Mouse (Mus musculus): ENCODE data around the gene Gm4763. TPM values are rescaled to one million over a fixed set of nuclear protein-coding genes. Genes with fewer than 3 reads are reported as not detected.

The Gm4763 gene
- polyA plus RNA-seq, 1 experiment from 2014 or later: not detected

- H3K9ac ChIP-seq (ENCODE audit: low read depth, low read length): no peak overlapping the region
- no peaks in the 10 kb centered on the region for H3K9me3 ChIP-seq (ENCODE audit: control insufficient read depth, low read length)
- H3K27me3 ChIP-seq (replicated peaks; ENCODE audit: control insufficient read depth, insufficient read depth, low read length): no peaks in the 10 kb centered on the region
- H3K27ac ChIP-seq (ENCODE audit: low read length): no peak overlapping the region
- 92% methylated on average over 23 of the region's 23 CpGs for WGBS
- H3K4me1 ChIP-seq (ENCODE audit: control insufficient read depth, insufficient read depth, low read length): no peaks in the 10 kb centered on the region
- no peak for ATAC-seq
- H3K36me3 ChIP-seq (ENCODE audit: control insufficient read depth, insufficient read depth, low read length): no peaks in the 10 kb centered on the region
- no peak overlapping the region for H3K4me3 ChIP-seq (ENCODE audit: low read length)
- no peak overlapping the region for H3K4me2 ChIP-seq (ENCODE audit: low read depth, low read length)
These were observed 54.7 kb downstream of the Gm4763 start for GRCm38 (mm10) chr7:24671944-24672439.

Other genes starting within 250 kb of the Gm4763 start
- gene Cadm4, start 244.9 kb downstream of the Gm4763 start, polyA plus RNA-seq (2015; fragmentation: Nextera tagmentation; extraction: Ambion mirVana): 1.2 and 1.5 TPM in 2 replicates
- gene Zfp428, start 219.9 kb downstream of the Gm4763 start, polyA plus RNA-seq (2015; fragmentation: Nextera tagmentation; extraction: Ambion mirVana): 26.3 and 26.6 TPM in 2 replicates
- gene AC161166.1, start 214.5 kb downstream of the Gm4763 start, polyA plus RNA-seq (2015; fragmentation: Nextera tagmentation; extraction: Ambion mirVana): 0.13 and 0.20 TPM in 2 replicates
- 3.3 and 4.1 TPM in 2 replicates for gene Irgq, start 196.2 kb downstream of the Gm4763 start, polyA plus RNA-seq (2015; fragmentation: Nextera tagmentation; extraction: Ambion mirVana)
- gene Pinlyp, start 180.8 kb downstream of the Gm4763 start, polyA plus RNA-seq (2015; fragmentation: Nextera tagmentation; extraction: Ambion mirVana): 0.16 TPM in 1 of 2 replicates, not detected in the other
- gene Xrcc1, start 180.6 kb downstream of the Gm4763 start, polyA plus RNA-seq (2015; fragmentation: Nextera tagmentation; extraction: Ambion mirVana): 79.8 and 88.1 TPM in 2 replicates
- gene Ethe1, start 139.4 kb downstream of the Gm4763 start, polyA plus RNA-seq (2015; fragmentation: Nextera tagmentation; extraction: Ambion mirVana): 33.2 and 38.1 TPM in 2 replicates
- gene Zfp575, start 139.3 kb downstream of the Gm4763 start, polyA plus RNA-seq (2015; fragmentation: Nextera tagmentation; extraction: Ambion mirVana): 3.1 TPM in 2 replicates
- 0.35 and 0.36 TPM in 2 replicates for gene Phldb3, start 116.1 kb downstream of the Gm4763 start, polyA plus RNA-seq (2015; fragmentation: Nextera tagmentation; extraction: Ambion mirVana)
- 0.27 and 0.49 TPM in 2 replicates for gene Lypd3, start 90.4 kb downstream of the Gm4763 start, polyA plus RNA-seq (2015; fragmentation: Nextera tagmentation; extraction: Ambion mirVana)
- 0.12 TPM in 1 of 2 replicates, not detected in the other for gene Tex101, start 50.2 kb downstream of the Gm4763 start, polyA plus RNA-seq (2015; fragmentation: Nextera tagmentation; extraction: Ambion mirVana)
- not detected in 2 replicates for gene BC049730, start 17.7 kb downstream of the Gm4763 start, polyA plus RNA-seq (2015; fragmentation: Nextera tagmentation; extraction: Ambion mirVana)
- 3.3 and 3.4 TPM in 2 replicates for gene Cd177, start 33.4 kb upstream of the Gm4763 start, polyA plus RNA-seq (2015; fragmentation: Nextera tagmentation; extraction: Ambion mirVana)
- 0.48 and 0.62 TPM in 2 replicates for gene Ceacam10, start 50.3 kb upstream of the Gm4763 start, polyA plus RNA-seq (2015; fragmentation: Nextera tagmentation; extraction: Ambion mirVana)
- gene Gm9844, start 135.3 kb upstream of the Gm4763 start, polyA plus RNA-seq (2015; fragmentation: Nextera tagmentation; extraction: Ambion mirVana): 8.6 and 9.7 TPM in 2 replicates
- gene Lypd4, start 143.0 kb upstream of the Gm4763 start, polyA plus RNA-seq (2015; fragmentation: Nextera tagmentation; extraction: Ambion mirVana): not detected in 2 replicates
- gene Dmrtc2, start 143.1 kb upstream of the Gm4763 start, polyA plus RNA-seq (2015; fragmentation: Nextera tagmentation; extraction: Ambion mirVana): not detected in 2 replicates
- gene Rps19, start 157.5 kb upstream of the Gm4763 start, polyA plus RNA-seq (2015; fragmentation: Nextera tagmentation; extraction: Ambion mirVana): 2,122 and 2,334 TPM in 2 replicates
- 0.39 and 0.46 TPM in 2 replicates for gene Cd79a, start 170.5 kb upstream of the Gm4763 start, polyA plus RNA-seq (2015; fragmentation: Nextera tagmentation; extraction: Ambion mirVana)
- gene Arhgef1, start 176.0 kb upstream of the Gm4763 start, polyA plus RNA-seq (2015; fragmentation: Nextera tagmentation; extraction: Ambion mirVana): 69.1 and 71.3 TPM in 2 replicates
- gene Gm4881, start 217.6 kb upstream of the Gm4763 start, polyA plus RNA-seq (2015; fragmentation: Nextera tagmentation; extraction: Ambion mirVana): not detected in 2 replicates
- 151 and 153 TPM in 2 replicates for gene Rabac1, start 245.8 kb upstream of the Gm4763 start, polyA plus RNA-seq (2015; fragmentation: Nextera tagmentation; extraction: Ambion mirVana)

Data from intestine, embryonic 16.5 days (tissue).